Mouse (Mus musculus) CH12.LX (cell line): ENCODE measurements around the gene Smtnl2.

Experiments used
- CTCF ChIP-seq, 2 experiments: IDR thresholded peaks in 1 of 2; conservative IDR thresholded peaks in 1 of 2; 2 replicates each; pipeline ENCODE4 v1.5.1; 2011 to 2012; ENCODE audit warnings: low read depth in 2 of 2, low read length in 2 of 2, improper control_type of control experiment in 1 of 2, inconsistent platforms in 1 of 2, mild to moderate bottlenecking in 1 of 2, moderate library complexity in 1 of 2
- HCFC1 ChIP-seq: IDR thresholded peaks from 2 replicates; pipeline ENCODE4 v1.6.1; 2012; ENCODE audit warnings: low read depth, mild to moderate bottlenecking, inconsistent platforms, low read length, improper control_type of control experiment
- IRF4 ChIP-seq: IDR thresholded peaks from 2 replicates; pipeline ENCODE4 v1.6.1; 2014; ENCODE audit warnings: low read depth, mild to moderate bottlenecking, inconsistent platforms, low read length, improper control_type of control experiment
- KAT2A ChIP-seq: IDR thresholded peaks from 2 replicates; pipeline ENCODE4 v1.6.1; 2012; ENCODE audit warnings: low read length, improper control_type of control experiment, inconsistent platforms; ENCODE audit not compliant: insufficient replicate concordance
- MAFK ChIP-seq: IDR thresholded peaks from 2 replicates; pipeline ENCODE4 v1.6.1; 2011; ENCODE audit warnings: low read length, improper control_type of control experiment; ENCODE audit not compliant: insufficient replicate concordance
- MEF2A ChIP-seq: IDR thresholded peaks from 2 replicates; pipeline ENCODE4 v1.6.1; 2014; ENCODE audit warnings: low read depth, mild to moderate bottlenecking, inconsistent platforms, low read length, improper control_type of control experiment, borderline replicate concordance
- POLR2A ChIP-seq: IDR thresholded peaks from 2 replicates; pipeline ENCODE4 v1.6.1; 2011; ENCODE audit warnings: low read depth, mild to moderate bottlenecking, improper control_type of control experiment, low read length
- SMC3 ChIP-seq: IDR thresholded peaks from 2 replicates; pipeline ENCODE4 v1.6.1; 2011; ENCODE audit warnings: low read depth, low read length, improper control_type of control experiment
- ZMIZ1 ChIP-seq: IDR thresholded peaks from 2 replicates; pipeline ENCODE4 v1.6.1; 2012; ENCODE audit warnings: low read depth, mild to moderate bottlenecking, inconsistent platforms, low read length, improper control_type of control experiment

DNA sequence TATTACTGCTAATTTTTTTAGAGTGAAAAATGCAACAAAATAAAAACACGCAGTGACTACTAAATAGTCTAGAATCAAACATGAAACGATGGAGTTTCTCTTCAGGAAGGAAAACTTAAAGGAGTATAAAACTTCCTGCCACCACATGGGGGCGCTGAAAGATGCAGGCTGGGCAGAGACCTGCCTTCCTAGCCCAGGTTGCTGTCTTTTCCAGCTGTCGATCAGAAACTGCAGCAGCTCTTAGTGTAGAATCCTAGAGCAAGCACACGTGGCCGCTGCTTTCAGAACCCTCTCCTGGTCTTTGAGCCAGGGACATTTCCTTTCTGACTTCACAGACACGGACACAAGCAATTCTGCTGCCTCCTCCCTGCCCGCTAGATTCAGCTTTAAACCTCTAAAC lies 67.6 kb downstream of the Smtnl2 start:
- peak; percentile 23 to 87; a peak in 3 of 4 replicates for TF ChIP-seq CTCF (conservative IDR thresholded peaks at IDR 0.05 in 1 of 2, IDR thresholded peaks at IDR 0.05 in 1 of 2; ENCODE audit: low read depth in 2 of 2, low read length in 2 of 2)
- TF ChIP-seq POLR2A: no peak
- 0 out of 2 replicates have a peak, but pooled peaks have one; percentile 15 for TF ChIP-seq HCFC1
- TF ChIP-seq ZMIZ1: no peak
- TF ChIP-seq MEF2A: no peak
- no peak for TF ChIP-seq MAFK
- no peak for TF ChIP-seq KAT2A
- TF ChIP-seq SMC3: peak; percentile 69
- no peak for TF ChIP-seq IRF4
